Mouse (Mus musculus): ENCODE measurements around the gene Trp53. TPM values are rescaled to one million over a fixed set of nuclear protein-coding genes. Genes with fewer than 3 reads are reported as not detected.
A peak's percentile ranks its signal among the peaks of the same experiment; 100 is the strongest.

The Trp53 gene
- total RNA-seq, 2 experiments from 2014 or later: 63.3 to 64.7 TPM

GRCm38 (mm10) chr11:69560896-69561854 is 19.0 kb upstream of the Trp53 start:
- no peak for DNase-seq

GRCm38 (mm10) chr11:69563373-69563772 is 16.8 kb upstream of the Trp53 start:
- DNase-seq: no peak

GRCm38 (mm10) chr11:69564391-69564790 is 15.8 kb upstream of the Trp53 start:
- DNase-seq: no peak

- DNase-seq: no peak
Observed at GRCm38 (mm10) chr11:69565131-69565530, 15.0 kb upstream of the Trp53 start.

- DNase-seq: no peak
Observed at GRCm38 (mm10) chr11:69575220-69575619, 4.9 kb upstream of the Trp53 start.

- DNase-seq: no peak
Observed at GRCm38 (mm10) chr11:69576307-69576706, 3.9 kb upstream of the Trp53 start.

GRCm38 (mm10) chr11:69578301-69578700 is 1.9 kb upstream of the Trp53 start:
- DNase-seq: no peak

- DNase-seq: peak; percentile 95 to 96
Observed at GRCm38 (mm10) chr11:69579128-69580017, 786 bp upstream of the Trp53 start.

- DNase-seq: no peak
Observed at GRCm38 (mm10) chr11:69580572-69581146, 500 bp downstream of the Trp53 start.

- peak; percentile 95 for DNase-seq
Observed at GRCm38 (mm10) chr11:69581147-69581688, 1.1 kb downstream of the Trp53 start.

GRCm38 (mm10) chr11:69581814-69582213 is 1.7 kb downstream of the Trp53 start:
- no peak for DNase-seq

GRCm38 (mm10) chr11:69582230-69582805 is 2.2 kb downstream of the Trp53 start:
- no peak for DNase-seq

GRCm38 (mm10) chr11:69584008-69584407 is 3.8 kb downstream of the Trp53 start:
- DNase-seq: no peak

- DNase-seq: no peak
Observed at GRCm38 (mm10) chr11:69584937-69585336, 4.8 kb downstream of the Trp53 start.

- DNase-seq: no peak
Observed at GRCm38 (mm10) chr11:69585718-69586325, 5.7 kb downstream of the Trp53 start.

GRCm38 (mm10) chr11:69589207-69589834 is 9.2 kb downstream of the Trp53 start:
- no peak for DNase-seq

- no peak for DNase-seq
Observed at GRCm38 (mm10) chr11:69590622-69591021, 10.5 kb downstream of the Trp53 start.

GRCm38 (mm10) chr11:69591424-69591823 is 11.3 kb downstream of the Trp53 start:
- DNase-seq: no peak

- no peak for DNase-seq
Observed at GRCm38 (mm10) chr11:69591899-69592637, 11.9 kb downstream of the Trp53 start.

GRCm38 (mm10) chr11:69592799-69593198 is 12.6 kb downstream of the Trp53 start:
- no peak for DNase-seq

Measured in adrenal gland, postnatal 36 days (tissue).